Mouse (Mus musculus) lung, postnatal 0 days (tissue): ENCODE results near the gene Slain2. TPM values are rescaled to one million over a fixed set of nuclear protein-coding genes. Genes with fewer than 3 reads are reported as not detected.

Experiments
- ATAC-seq: fragments of 200-750 bp; cut with Nextera tagmentation; 2 replicates; pipeline ENCODE4 v1.8.0; 2017; ENCODE audit warnings: moderate library complexity
- DNase-seq: peaks from one replicate; pipeline ENCODE4 v3.0.0-alpha.2; 2016; ENCODE audit warnings: low spot score
- H3K27ac ChIP-seq: fragments of 300-500 bp; sonication (generic); 2 replicates; pipeline ENCODE4 v1.5.1; 2014; ENCODE audit warnings: antibody characterized with exemption, mild to moderate bottlenecking, low read length, mixed read lengths
- H3K27me3 ChIP-seq: fragments of 300-500 bp; sonication (generic); replicated peaks from 2 replicates; pipeline ENCODE4 v1.6.1; 2014; ENCODE audit warnings: low read length, mixed read lengths; ENCODE audit not compliant: insufficient read depth
- H3K36me3 ChIP-seq: fragments of 300-500 bp; sonication (generic); 2 replicates; pipeline ENCODE4 v1.6.1; 2014; ENCODE audit warnings: low read length, mixed read lengths; ENCODE audit not compliant: insufficient read depth
- H3K4me1 ChIP-seq: fragments of 300-500 bp; sonication (generic); 2 replicates; pipeline ENCODE4 v1.6.1; 2014; ENCODE audit warnings: antibody characterized with exemption, low read depth, low read length, mixed read lengths; ENCODE audit not compliant: insufficient read depth
- H3K4me2 ChIP-seq: fragments of 300-500 bp; sonication (generic); replicated peaks from 2 replicates; pipeline ENCODE4 v1.6.1; 2014; ENCODE audit warnings: low read depth, mild to moderate bottlenecking, low read length, moderate library complexity, mixed read lengths
- H3K4me3 ChIP-seq: fragments of 300-500 bp; sonication (generic); 2 replicates; pipeline ENCODE4 v1.5.1; 2014; ENCODE audit warnings: low read depth, low read length
- H3K9ac ChIP-seq: fragments of 300-500 bp; sonication (generic); replicated peaks from 2 replicates; pipeline ENCODE4 v1.6.1; 2014; ENCODE audit warnings: low read depth, mild to moderate bottlenecking
- H3K9me3 ChIP-seq: fragments of 300-500 bp; sonication (generic); 2 replicates; pipeline ENCODE4 v1.6.1; 2016; ENCODE audit warnings: low read length, mixed read lengths
- CTCF ChIP-seq: IDR thresholded peaks from 2 replicates; pipeline ENCODE4 v1.5.1; 2016; ENCODE audit warnings: antibody characterized with exemption, mild to moderate bottlenecking
- EP300 ChIP-seq: IDR thresholded peaks from 2 replicates; pipeline ENCODE4 v1.6.1; 2016; ENCODE audit warnings: antibody characterized with exemption, mild to moderate bottlenecking, control low read depth
- WGBS: fragments of 180-500 bp; shearing (Covaris S2); extraction: QIAGEN DNeasy Blood & Tissue Kit; methylation state at CpG from one replicate; pipeline ENCODE4 v1.1.7; 2014; 5-methylcytosine and 5-hydroxymethylcytosine counted together
- polyA plus RNA-seq: library from polyadenylated mRNA; unstranded; fragments of >200 nt; fragmentation: Nextera tagmentation; extraction: Ambion mirVana; gene quantifications from 2 replicates; pipeline ENCODE4 v1.2.1, GENCODE M21; 2015

The Slain2 gene
- polyA plus RNA-seq = 13.4 and 14.1 TPM in 2 replicates

DNA sequence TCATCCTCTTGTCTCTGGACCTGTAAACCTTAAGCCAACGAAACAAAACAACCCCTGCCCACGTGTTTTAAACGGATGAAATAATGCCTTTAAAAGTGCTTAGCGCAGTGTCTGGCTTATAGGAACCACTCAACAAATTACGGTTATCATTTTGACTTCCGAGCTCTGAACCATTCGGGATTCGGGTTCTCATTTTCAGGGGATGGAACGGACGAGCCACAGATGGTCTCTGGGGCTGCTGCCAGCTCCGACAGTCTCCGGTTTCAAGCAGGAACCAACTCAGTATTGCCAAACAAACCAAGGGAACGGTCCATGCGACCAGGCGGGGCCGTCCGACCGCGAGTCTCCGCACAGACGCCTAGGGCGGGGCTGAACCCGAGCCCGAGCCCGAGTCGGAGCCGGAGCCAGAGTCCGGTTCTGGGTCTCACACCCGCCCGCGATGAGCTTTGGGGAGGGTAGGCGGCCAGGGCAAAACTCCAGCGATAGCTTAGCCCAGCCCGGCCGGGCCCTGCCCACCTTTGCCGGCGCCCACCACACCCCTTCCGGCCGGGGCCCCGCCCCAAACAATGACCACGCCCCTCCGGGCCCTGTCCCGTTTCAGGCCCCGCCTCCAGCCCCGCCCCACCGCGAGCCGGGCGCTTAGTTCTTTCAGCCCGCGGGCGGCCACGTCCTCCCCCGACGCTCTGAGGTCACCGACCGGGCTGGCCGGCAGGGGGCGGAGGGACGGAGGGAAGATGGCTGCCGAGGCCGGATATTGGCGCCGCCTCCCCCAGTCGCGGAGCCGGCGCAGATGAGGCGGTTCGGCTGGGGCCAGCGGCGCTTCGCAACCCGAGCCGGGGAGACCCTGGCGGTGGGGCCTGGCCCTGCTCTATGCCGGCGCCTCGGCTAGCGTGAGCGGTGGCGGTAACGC lies at the start of gene Slain2:
TSS of gene Slain2 (plus strand) at position 657 of the 910 bp plus-strand sequence.
- peaks cover 14% of the 10 kb centered on the region; the same call in 1 of the 2 replicates for H3K4me1 ChIP-seq
- H3K4me2 ChIP-seq = peak within 1 kb of the TSS; percentile 89
- H3K9ac ChIP-seq = peak within 1 kb of the TSS; percentile 97
- H3K4me3 ChIP-seq = peak within 1 kb of the TSS; percentile 99
- ATAC-seq = peak; percentile 93
- peak; percentile 98 for DNase-seq
- WGBS = under 1% methylated on average over 77 of the region's 83 CpGs
- H3K27ac ChIP-seq = peak within 1 kb of the TSS; percentile 99
- TF ChIP-seq CTCF = peak; percentile 81
- no peak for TF ChIP-seq EP300
- H3K36me3 ChIP-seq = no peaks in the 10 kb centered on the region
- H3K27me3 ChIP-seq = no peaks in the 10 kb centered on the region
- H3K9me3 ChIP-seq = no peaks in the 10 kb centered on the region

DNA sequence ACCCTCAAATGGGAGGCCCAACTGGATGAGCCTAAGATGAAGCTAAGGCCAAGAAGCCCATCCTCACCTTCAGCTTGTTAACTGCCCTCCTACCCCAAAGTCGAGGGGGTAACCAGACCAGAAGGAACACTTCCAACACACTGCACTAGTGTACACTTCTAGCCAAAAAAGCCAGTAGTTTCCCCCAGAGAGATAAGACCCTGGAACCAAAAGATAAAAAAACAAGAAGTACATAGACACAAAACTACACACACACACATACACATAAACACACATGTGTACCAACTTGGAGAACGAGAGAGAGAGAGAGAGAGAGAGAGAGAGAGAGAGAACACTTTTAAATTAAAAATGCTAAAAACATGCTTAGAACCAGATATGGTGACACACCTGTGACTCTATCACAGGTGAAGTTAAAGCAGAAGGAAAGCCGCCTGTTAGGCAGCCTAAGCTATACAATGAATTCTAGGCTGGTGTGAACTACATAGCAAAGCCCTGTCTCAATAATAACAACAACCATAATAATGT lies 49.4 kb upstream of the Slain2 start:
- H3K9ac ChIP-seq = no peak overlapping the region
- DNase-seq (no peak), ATAC-seq (no peak)
- no peak overlapping the region for H3K4me3 ChIP-seq
- H3K36me3 ChIP-seq = no peaks in the 10 kb centered on the region
- H3K4me1 ChIP-seq = no peaks in the 10 kb centered on the region
- H3K27ac ChIP-seq = no peak overlapping the region
- H3K27me3 ChIP-seq = no peaks in the 10 kb centered on the region
- 57% methylated on average over 3 of the region's 3 CpGs for WGBS
- no peak overlapping the region for H3K4me2 ChIP-seq
- H3K9me3 ChIP-seq = no peaks in the 10 kb centered on the region
- TF ChIP-seq EP300 = no peak
- no peak for TF ChIP-seq CTCF

DNA sequence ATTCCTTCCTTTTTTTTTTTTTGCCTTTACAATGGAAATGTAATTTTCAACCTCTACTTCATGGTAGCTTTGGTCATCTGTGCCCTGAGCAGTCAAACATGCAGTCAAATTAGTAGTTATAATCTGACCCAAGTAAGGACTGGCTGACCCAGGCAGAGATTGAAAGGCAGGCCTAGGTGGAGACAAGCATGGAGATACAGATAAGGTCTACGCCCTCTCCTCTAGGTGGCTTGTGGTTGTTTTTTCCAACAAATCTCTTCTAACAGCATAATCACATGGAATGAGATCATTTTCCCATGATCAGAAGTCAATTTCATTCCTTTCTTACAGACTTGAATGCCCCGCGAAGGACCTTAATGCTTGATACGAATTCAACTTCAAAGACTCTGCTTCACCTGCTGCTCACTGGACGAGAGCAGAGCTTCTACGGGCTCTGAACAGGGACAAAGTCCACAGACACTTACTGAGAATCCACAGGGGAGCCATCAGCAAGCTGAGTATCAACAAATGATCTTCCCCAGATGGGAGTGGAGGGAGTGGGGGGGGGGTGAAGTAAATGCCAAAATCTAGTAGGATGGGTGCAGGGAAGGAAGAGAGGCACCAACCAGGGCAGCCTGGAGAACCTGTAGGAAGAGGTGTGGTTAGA lies 47.7 kb upstream of the Slain2 start:
- no peaks in the 10 kb centered on the region for H3K36me3 ChIP-seq
- H3K4me1 ChIP-seq = no peaks in the 10 kb centered on the region
- H3K4me2 ChIP-seq = no peak overlapping the region
- no peak overlapping the region for H3K27ac ChIP-seq
- no peak overlapping the region for H3K9ac ChIP-seq
- no peaks in the 10 kb centered on the region for H3K27me3 ChIP-seq
- WGBS = 64% methylated on average over 6 of the region's 6 CpGs
- no peak for DNase-seq
- TF ChIP-seq CTCF (no peak), EP300 (no peak)
- no peaks in the 10 kb centered on the region for H3K9me3 ChIP-seq
- ATAC-seq = no peak
- no peak overlapping the region for H3K4me3 ChIP-seq

DNA sequence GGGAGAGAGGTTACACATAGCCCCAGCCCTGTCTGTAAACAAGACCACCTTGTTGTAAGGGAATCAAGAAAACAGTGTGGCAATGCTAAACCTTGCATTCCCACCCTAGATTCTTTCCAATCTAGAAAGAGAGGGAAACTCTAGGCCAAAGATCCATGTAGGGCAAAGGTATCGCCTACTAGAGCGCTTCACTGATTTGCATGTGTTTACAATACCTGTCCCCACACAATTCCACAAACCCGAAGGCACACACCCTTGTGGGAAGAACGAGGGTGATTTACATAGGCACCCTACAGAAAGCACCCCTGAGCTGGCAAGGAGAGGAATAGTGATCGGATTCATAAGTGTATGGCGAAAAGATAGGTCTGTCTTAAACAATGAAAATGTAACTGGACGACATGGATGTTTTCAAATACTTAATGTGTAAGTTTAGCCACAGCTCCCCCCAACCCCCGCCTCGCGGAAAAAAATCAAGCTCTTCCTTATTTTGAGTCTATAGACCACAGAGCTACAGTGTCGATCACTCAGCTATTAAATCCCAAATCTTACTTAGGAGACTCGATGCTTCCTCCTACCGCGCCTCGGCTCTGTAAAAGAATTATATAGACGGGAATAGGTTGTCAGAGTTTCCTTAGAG lies 47.0 kb upstream of the Slain2 start:
- Histone ChIP-seq H3K27me3 (no peaks in the 10 kb centered on the region), H3K36me3 (no peaks in the 10 kb centered on the region), H3K4me1 (no peaks in the 10 kb centered on the region), H3K4me3 (0 out of 2 replicates have a peak overlapping the region, but pooled peaks have one; percentile 54), H3K27ac (no peak overlapping the region), H3K9ac (no peak overlapping the region), H3K9me3 (no peaks in the 10 kb centered on the region), H3K4me2 (peak overlapping the region; percentile 92)
- WGBS = 27% methylated on average over 16 of the region's 16 CpGs
- ATAC-seq = no peak
- TF ChIP-seq CTCF = no peak
- no peak for TF ChIP-seq EP300
- no peak for DNase-seq

DNA sequence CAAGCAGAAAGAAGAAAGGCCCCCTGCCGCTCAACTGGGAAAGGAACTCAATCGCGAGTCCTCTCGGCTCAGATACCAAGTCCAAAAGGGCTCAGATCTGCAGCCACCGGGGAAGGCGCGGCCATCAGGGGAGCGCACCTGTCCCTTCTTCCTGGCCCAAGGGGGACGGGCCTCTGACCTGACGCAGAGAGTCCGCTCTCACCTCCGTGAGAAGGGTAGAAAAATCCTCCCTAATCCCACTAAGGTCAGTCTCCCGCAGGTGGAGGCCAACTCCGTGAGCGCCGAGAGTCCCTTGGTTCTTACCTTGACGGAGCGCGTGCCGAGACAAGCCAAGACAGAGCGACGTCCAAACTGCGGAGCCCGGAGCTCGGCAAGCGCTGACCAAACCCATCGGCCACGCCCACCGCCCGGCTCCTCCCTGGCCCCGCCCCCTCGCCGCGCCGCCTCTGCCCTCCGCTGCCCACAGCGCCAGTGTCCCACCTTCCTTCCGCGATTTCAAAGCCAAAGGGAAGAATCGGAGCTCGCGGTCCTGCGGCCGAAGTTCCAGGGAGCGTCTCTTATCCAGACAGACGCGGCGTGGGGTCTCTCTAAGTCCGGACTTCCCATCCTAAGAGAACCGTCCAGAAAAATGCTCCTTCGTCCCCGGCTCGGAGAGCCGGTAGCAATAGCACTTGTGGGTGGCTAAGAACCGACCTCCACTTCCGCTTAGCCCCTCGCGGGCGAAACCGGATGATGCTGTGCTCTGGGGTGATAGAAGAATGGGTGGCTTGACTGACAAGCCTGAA lies 45.8 kb upstream of the Slain2 start, which contains the start of gene Tec:
TSS of gene Tec (minus strand) at position 393 of the 785 bp plus-strand sequence.
- no peaks in the 10 kb centered on the region for H3K27me3 ChIP-seq
- no peaks in the 10 kb centered on the region for H3K9me3 ChIP-seq
- H3K4me2 ChIP-seq = peak within 1 kb of the TSS; percentile 92
- H3K9ac ChIP-seq = peak within 1 kb of the TSS; percentile 24; the same call in 1 of the 2 replicates
- peak; percentile 98 for ATAC-seq
- H3K4me3 ChIP-seq = peak within 1 kb of the TSS; percentile 54
- TF ChIP-seq CTCF = peak; percentile 26
- no peak for TF ChIP-seq EP300
- H3K27ac ChIP-seq = peak within 1 kb of the TSS; percentile 47; the same call in 1 of the 2 replicates
- no peaks in the 10 kb centered on the region for H3K4me1 ChIP-seq
- no peaks in the 10 kb centered on the region for H3K36me3 ChIP-seq
- WGBS = 1% methylated on average over 60 of the region's 60 CpGs
- peak; percentile 92 for DNase-seq
